Mouse (Mus musculus) embryo, embryonic 10.5 days (tissue): ENCODE results near the gene Dxo.

Experiments used
- DNase-seq: peaks from one replicate; pipeline ENCODE4 v3.0.0-alpha.2; 2015; ENCODE audit warnings: low spot score

Dxo gene

GRCm38 (mm10) chr17:34881683-34882310, 45.0 kb downstream of the Dxo start, which contains the start of gene Gm20547:
Gm20547 (minus strand) TSS chr17:34882042.
- no peak for DNase-seq

- no peak for DNase-seq
Measured at GRCm38 (mm10) chr17:34883332-34883731, 46.5 kb downstream of the Dxo start.

GRCm38 (mm10) chr17:34884704-34885103, 47.9 kb downstream of the Dxo start:
- DNase-seq: no peak

- no peak for DNase-seq
Measured at GRCm38 (mm10) chr17:34885615-34886014, 48.8 kb downstream of the Dxo start.

GRCm38 (mm10) chr17:34887942-34888341, 51.1 kb downstream of the Dxo start:
- DNase-seq: no peak
